Mouse (Mus musculus) C2C12 (cell line): ENCODE measurements around the gene Lrrc25.

Source experiments
- CEBPB ChIP-seq: IDR thresholded peaks from one replicate; pipeline ENCODE4 v1.6.1; 2011; ENCODE audit warnings: low read depth, mild to moderate bottlenecking, control low read depth, moderate library complexity
- CTCF ChIP-seq: IDR thresholded peaks from one replicate; pipeline ENCODE4 v1.5.1; 2011; ENCODE audit not compliant: control insufficient read depth, insufficient read depth, insufficient read length
- MAX ChIP-seq: IDR thresholded peaks from one replicate; pipeline ENCODE4 v1.6.1; 2011; ENCODE audit warnings: mild to moderate bottlenecking, control low read depth
- MYOD1 ChIP-seq: IDR thresholded peaks from one replicate; pipeline ENCODE4 v1.6.1; 2011; ENCODE audit warnings: low read depth; ENCODE audit not compliant: control insufficient read depth, insufficient read length
- MYOG ChIP-seq: IDR thresholded peaks from one replicate; pipeline ENCODE4 v1.6.1; 2011; ENCODE audit not compliant: control insufficient read depth, insufficient read length; ENCODE audit errors: extremely low read depth
- USF1 ChIP-seq: IDR thresholded peaks from one replicate; pipeline ENCODE4 v1.6.1; 2011; ENCODE audit warnings: low read depth, mild to moderate bottlenecking, control low read depth, moderate library complexity

DNA sequence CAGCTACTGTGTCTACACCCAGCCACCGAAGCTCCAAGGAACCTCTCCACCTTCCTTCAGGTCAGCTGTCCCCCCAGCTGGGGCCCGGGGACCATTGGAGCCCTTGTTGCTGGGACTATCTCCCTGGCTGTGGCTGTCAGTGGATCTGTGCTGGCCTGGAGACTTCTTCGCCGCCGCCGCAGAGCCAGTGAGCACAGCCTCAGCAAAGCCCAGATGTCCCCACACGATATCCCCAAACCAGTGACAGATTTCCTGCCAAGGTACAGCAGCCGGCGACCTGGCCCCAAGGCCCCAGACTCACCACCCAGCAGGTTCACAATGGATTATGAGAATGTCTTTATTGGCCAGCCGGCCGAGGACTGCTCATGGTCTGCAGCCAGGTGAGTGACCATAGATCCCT is 2.0 kb downstream of the Lrrc25 start:
- no peak for TF ChIP-seq CTCF
- no peak for TF ChIP-seq CEBPB
- TF ChIP-seq MAX = no peak
- no peak for TF ChIP-seq MYOD1
- no peak for TF ChIP-seq MYOG
- no peak for TF ChIP-seq USF1
